Mouse (Mus musculus): ENCODE measurements at regions not wholly inside any gene's neighbourhood (a gene's known extent, or its start where the extent isn't known, plus 50 kb on each side); places are given as distances from the start of the nearest gene placed in this dataset.

- no peak overlapping the region for H3K4me3 ChIP-seq
- H3K27me3 ChIP-seq (replicated peaks): no peaks in the 10 kb centered on the region
- no peak overlapping the region for H3K4me2 ChIP-seq
- H3K9ac ChIP-seq: no peak overlapping the region
- ATAC-seq (ENCODE audit: insufficient number of reproducible peaks, low FRiP score): peak; percentile 80
- no peaks in the 10 kb centered on the region for H3K9me3 ChIP-seq (replicated peaks)
- 41% methylated on average over 5 of the region's 5 CpGs for WGBS
- no peaks in the 10 kb centered on the region for H3K36me3 ChIP-seq
- H3K4me1 ChIP-seq (replicated peaks): peaks cover 45% of the 10 kb centered on the region
- H3K27ac ChIP-seq (ENCODE audit: poor library complexity, severe bottlenecking): peak overlapping the region; percentile 60
These were observed 195.7 kb downstream of the Rgs3 start for GRCm38 (mm10) chr4:62755237-62755900.

- Histone ChIP-seq H3K27me3 (replicated peaks) (no peaks in the 10 kb centered on the region), H3K36me3 (no peaks in the 10 kb centered on the region), H3K27ac (ENCODE audit: poor library complexity, severe bottlenecking) (peak overlapping the region; percentile 60), H3K9me3 (replicated peaks) (no peaks in the 10 kb centered on the region), H3K4me3 (no peak overlapping the region), H3K9ac (no peak overlapping the region), H3K4me2 (0 out of 2 replicates have a peak overlapping the region, but pooled peaks have one; percentile 0), H3K4me1 (replicated peaks) (peaks cover 58% of the 10 kb centered on the region)
- no peak for ATAC-seq (ENCODE audit: insufficient number of reproducible peaks, low FRiP score)
- WGBS: 8% methylated on average over 10 of the region's 10 CpGs
These were observed 197.1 kb downstream of the Rgs3 start for GRCm38 (mm10) chr4:62756721-62757206.

- Histone ChIP-seq H3K4me3 (no peak overlapping the region), H3K27ac (ENCODE audit: poor library complexity, severe bottlenecking) (0 out of 2 replicates have a peak overlapping the region, but pooled peaks have one; percentile 13), H3K4me2 (no peak overlapping the region), H3K9me3 (replicated peaks) (no peaks in the 10 kb centered on the region), H3K9ac (no peak overlapping the region), H3K4me1 (replicated peaks) (peaks cover 43% of the 10 kb centered on the region), H3K27me3 (replicated peaks) (peaks cover 17% of the 10 kb centered on the region), H3K36me3 (no peaks in the 10 kb centered on the region)
- no peak for ATAC-seq (ENCODE audit: insufficient number of reproducible peaks, low FRiP score)
- 52% methylated on average over 11 of the region's 11 CpGs for WGBS
These were observed 201.3 kb downstream of the Rgs3 start for GRCm38 (mm10) chr4:62760748-62761604.

- 0% methylated on average over 1 of the region's 1 CpGs for WGBS
- no peak overlapping the region for H3K4me2 ChIP-seq
- peak; percentile 62; the same call in 1 of the 2 replicates for ATAC-seq (ENCODE audit: insufficient number of reproducible peaks, low FRiP score)
- peaks cover 36% of the 10 kb centered on the region for H3K4me1 ChIP-seq (replicated peaks)
- H3K9ac ChIP-seq: no peak overlapping the region
- no peaks in the 10 kb centered on the region for H3K9me3 ChIP-seq (replicated peaks)
- H3K36me3 ChIP-seq: no peaks in the 10 kb centered on the region
- H3K27ac ChIP-seq (ENCODE audit: poor library complexity, severe bottlenecking): no peak overlapping the region
- peaks cover 21% of the 10 kb centered on the region for H3K27me3 ChIP-seq (replicated peaks)
- no peak overlapping the region for H3K4me3 ChIP-seq
These were observed 202.0 kb downstream of the Rgs3 start for GRCm38 (mm10) chr4:62761672-62762071.

- peaks cover 41% of the 10 kb centered on the region for H3K27me3 ChIP-seq (replicated peaks)
- no peak overlapping the region for H3K27ac ChIP-seq (ENCODE audit: poor library complexity, severe bottlenecking)
- H3K9me3 ChIP-seq (replicated peaks): no peaks in the 10 kb centered on the region
- no peaks in the 10 kb centered on the region for H3K36me3 ChIP-seq
- 14% methylated on average over 5 of the region's 5 CpGs for WGBS
- no peak overlapping the region for H3K4me2 ChIP-seq
- H3K9ac ChIP-seq: no peak overlapping the region
- ATAC-seq (ENCODE audit: insufficient number of reproducible peaks, low FRiP score): peak; percentile 71
- H3K4me3 ChIP-seq: no peak overlapping the region
- H3K4me1 ChIP-seq (replicated peaks): peaks cover 14% of the 10 kb centered on the region
These were observed 201.4 kb upstream of the Zfp618 start for GRCm38 (mm10) chr4:62763990-62764389.

- Histone ChIP-seq H3K4me2 (no peak overlapping the region), H3K4me3 (no peak overlapping the region), H3K27ac (ENCODE audit: poor library complexity, severe bottlenecking) (no peak overlapping the region), H3K9ac (no peak overlapping the region), H3K9me3 (replicated peaks) (no peaks in the 10 kb centered on the region), H3K27me3 (replicated peaks) (peaks cover 53% of the 10 kb centered on the region), H3K4me1 (replicated peaks) (0 out of 2 replicates have a peak, but pooled peaks cover 6% of the 10 kb centered on the region), H3K36me3 (no peaks in the 10 kb centered on the region)
- 65% methylated on average over 10 of the region's 10 CpGs for WGBS
- ATAC-seq (ENCODE audit: insufficient number of reproducible peaks, low FRiP score): no peak
These were observed 195.7 kb upstream of the Zfp618 start for GRCm38 (mm10) chr4:62769469-62770234.

GRCm38 (mm10) chr4:62775005-62775609 is 190.3 kb upstream of the Zfp618 start:
- H3K9me3 ChIP-seq (replicated peaks): no peaks in the 10 kb centered on the region
- no peak for ATAC-seq (ENCODE audit: insufficient number of reproducible peaks, low FRiP score)
- H3K36me3 ChIP-seq: no peaks in the 10 kb centered on the region
- WGBS: 77% methylated on average over 10 of the region's 10 CpGs
- no peak overlapping the region for H3K4me2 ChIP-seq
- H3K9ac ChIP-seq: no peak overlapping the region
- H3K4me1 ChIP-seq (replicated peaks): no peaks in the 10 kb centered on the region
- no peak overlapping the region for H3K27ac ChIP-seq (ENCODE audit: poor library complexity, severe bottlenecking)
- H3K4me3 ChIP-seq: no peak overlapping the region
- H3K27me3 ChIP-seq (replicated peaks): peaks cover 24% of the 10 kb centered on the region

GRCm38 (mm10) chr4:62776881-62777280 is 188.5 kb upstream of the Zfp618 start:
- WGBS: 78% methylated on average over 9 of the region's 9 CpGs
- H3K4me3 ChIP-seq: no peak overlapping the region
- no peak overlapping the region for H3K4me2 ChIP-seq
- H3K36me3 ChIP-seq: no peaks in the 10 kb centered on the region
- peaks cover 5% of the 10 kb centered on the region; the same call in 1 of the 2 replicates for H3K4me1 ChIP-seq (replicated peaks)
- no peaks in the 10 kb centered on the region for H3K9me3 ChIP-seq (replicated peaks)
- no peak overlapping the region for H3K27ac ChIP-seq (ENCODE audit: poor library complexity, severe bottlenecking)
- peaks cover 22% of the 10 kb centered on the region for H3K27me3 ChIP-seq (replicated peaks)
- no peak for ATAC-seq (ENCODE audit: insufficient number of reproducible peaks, low FRiP score)
- H3K9ac ChIP-seq: no peak overlapping the region

- Histone ChIP-seq H3K4me1 (replicated peaks) (peaks cover 5% of the 10 kb centered on the region; the same call in 1 of the 2 replicates), H3K4me2 (no peak overlapping the region), H3K27ac (ENCODE audit: poor library complexity, severe bottlenecking) (no peak overlapping the region), H3K9me3 (replicated peaks) (no peaks in the 10 kb centered on the region), H3K27me3 (replicated peaks) (peaks cover 24% of the 10 kb centered on the region), H3K4me3 (no peak overlapping the region), H3K36me3 (no peaks in the 10 kb centered on the region), H3K9ac (no peak overlapping the region)
- no peak for ATAC-seq (ENCODE audit: insufficient number of reproducible peaks, low FRiP score)
- WGBS: 72% methylated on average over 7 of the region's 7 CpGs
These were observed 187.9 kb upstream of the Zfp618 start for GRCm38 (mm10) chr4:62777436-62777835.

- Histone ChIP-seq H3K27me3 (replicated peaks) (peaks cover 35% of the 10 kb centered on the region), H3K4me3 (no peak overlapping the region), H3K36me3 (no peaks in the 10 kb centered on the region), H3K9me3 (replicated peaks) (no peaks in the 10 kb centered on the region), H3K4me1 (replicated peaks) (peaks cover 5% of the 10 kb centered on the region; the same call in 1 of the 2 replicates), H3K4me2 (no peak overlapping the region), H3K27ac (ENCODE audit: poor library complexity, severe bottlenecking) (no peak overlapping the region), H3K9ac (no peak overlapping the region)
- 75% methylated on average over 5 of the region's 5 CpGs for whole genome bisulfite sequencing
- no peak for ATAC-seq (ENCODE audit: insufficient number of reproducible peaks, low FRiP score)
These were observed 186.8 kb upstream of the Zfp618 start for GRCm38 (mm10) chr4:62778621-62779020.
